Mouse (Mus musculus) gastrocnemius, postnatal 36 days (tissue): ENCODE measurements around the gene Il12rb1. TPM values are rescaled to one million over a fixed set of nuclear protein-coding genes. Genes with fewer than 3 reads are reported as not detected.
A peak's percentile ranks its signal among the peaks of the same experiment; 100 is the strongest.

Experiments
- DNase-seq, 2 experiments: peaks; one replicate each; pipeline ENCODE4 v3.0.0; 2022
- intact Hi-C: fragments of 180-260 bp; cut with DNase I; formaldehyde crosslinking; loops from one replicate; pipeline ENCODE4 v1.15.1; 2025
- total RNA-seq, 2 experiments: library from RNA; stranded (reverse); gene quantifications; 2 replicates each; pipeline ENCODE4 v1.2.3; 2021

The Il12rb1 gene
- total RNA-seq, 2 experiments from 2014 or later = 0.15 TPM; not detected in 1

DNA sequence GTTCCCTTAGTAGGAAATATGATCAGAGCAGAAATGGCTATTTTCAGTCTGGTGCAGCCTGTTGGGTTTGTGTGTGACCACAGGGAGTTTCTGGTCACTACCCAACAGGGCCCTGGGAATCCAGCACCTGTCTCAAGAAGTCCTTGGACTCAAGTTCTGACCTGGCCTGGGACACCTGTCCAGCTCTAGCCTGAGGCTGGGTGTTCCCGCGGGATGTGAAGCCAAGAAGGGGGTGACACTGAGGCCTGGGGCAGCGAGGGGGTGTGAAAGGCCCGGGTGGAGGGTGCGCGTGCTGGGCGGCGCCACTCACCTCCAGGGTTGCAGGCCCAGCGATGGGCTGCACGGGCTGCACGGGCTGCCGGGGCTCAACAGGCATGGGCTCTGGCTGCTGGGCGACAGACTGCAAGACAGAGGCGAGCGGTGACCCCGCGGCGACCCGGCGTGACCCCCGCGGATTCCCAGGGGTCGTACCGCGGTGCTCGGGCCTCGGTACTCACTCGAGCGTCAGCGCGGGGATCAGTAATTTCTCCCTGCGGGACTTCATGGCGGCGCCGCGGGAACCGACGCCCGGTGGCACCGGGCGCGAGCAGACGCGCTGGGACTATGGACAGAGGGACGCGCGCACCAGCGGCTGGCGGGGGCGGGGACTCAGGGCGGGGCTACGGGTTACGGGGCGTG is 11.7 kb upstream of the Il12rb1 start:
- DNase-seq = no peak
- intact Hi-C loops = loop anchor here (10.0 kb wide), 1 partner anchor 678 kb away; no protein-coding TSS in a partner anchor

DNA sequence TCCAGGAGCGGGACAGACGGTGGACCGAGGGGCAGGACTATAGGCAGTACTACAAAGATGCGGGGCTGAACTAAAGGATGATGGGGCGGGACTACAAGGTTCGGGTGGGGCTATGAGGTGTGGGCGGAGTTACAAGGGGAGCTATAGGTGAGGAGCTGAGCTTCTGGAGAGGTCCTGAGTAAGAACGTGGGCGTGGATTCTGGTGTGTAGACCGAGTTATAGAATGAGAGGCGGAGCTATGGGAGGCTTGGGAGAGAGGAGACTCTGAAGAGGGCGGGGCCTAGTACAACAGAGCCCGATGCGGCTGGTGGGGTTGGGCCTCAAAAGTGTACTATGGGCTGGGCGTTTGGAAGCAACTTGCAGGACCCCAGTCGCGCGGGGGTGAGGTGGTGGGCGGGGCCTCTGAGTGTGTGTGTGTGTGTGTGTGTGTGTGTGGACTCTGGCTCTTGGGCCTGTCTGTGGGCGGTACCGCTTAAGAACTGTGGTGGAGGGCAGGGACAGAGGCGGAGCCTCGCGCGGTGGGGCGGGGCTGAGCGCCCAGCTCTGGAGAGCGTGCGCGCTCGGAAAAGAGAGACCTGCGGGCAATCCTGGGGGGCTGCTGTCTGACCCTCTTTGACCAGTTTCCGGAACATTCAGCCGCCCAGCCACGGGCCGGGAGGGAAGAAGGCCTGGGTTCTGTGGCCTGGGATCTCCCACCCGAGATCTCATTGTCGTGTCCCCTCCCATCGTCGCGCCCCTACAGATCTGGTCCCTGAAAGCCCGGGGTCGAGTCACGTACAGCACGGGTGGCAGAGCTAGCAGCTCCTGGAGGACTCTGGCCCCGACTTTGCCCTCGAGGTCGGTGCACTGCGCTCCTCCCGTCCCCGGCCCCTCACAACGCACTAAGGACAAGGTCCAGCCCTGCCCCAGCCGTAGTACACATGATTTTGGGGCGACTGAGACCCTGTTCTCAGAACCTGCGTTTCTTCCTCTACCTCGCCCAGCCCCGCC is 10.9 kb upstream of the Il12rb1 start:
- intact Hi-C loops = loop anchor here (10.0 kb wide), 1 partner anchor 677 kb away; no protein-coding TSS in a partner anchor
- DNase-seq = peak; percentile 83 to 84

GRCm38 (mm10) chr8:70798281-70798680 is 10.0 kb upstream of the Il12rb1 start:
- intact Hi-C loops = loop anchor here (10.0 kb wide), 1 partner anchor 677 kb away; no protein-coding TSS in a partner anchor
- DNase-seq = peak in 1 of 2 experiments; percentile 65

- no peak for DNase-seq
- intact Hi-C loops = no loop called here
These were observed 7.6 kb upstream of the Il12rb1 start for GRCm38 (mm10) chr8:70800648-70801047.

DNA sequence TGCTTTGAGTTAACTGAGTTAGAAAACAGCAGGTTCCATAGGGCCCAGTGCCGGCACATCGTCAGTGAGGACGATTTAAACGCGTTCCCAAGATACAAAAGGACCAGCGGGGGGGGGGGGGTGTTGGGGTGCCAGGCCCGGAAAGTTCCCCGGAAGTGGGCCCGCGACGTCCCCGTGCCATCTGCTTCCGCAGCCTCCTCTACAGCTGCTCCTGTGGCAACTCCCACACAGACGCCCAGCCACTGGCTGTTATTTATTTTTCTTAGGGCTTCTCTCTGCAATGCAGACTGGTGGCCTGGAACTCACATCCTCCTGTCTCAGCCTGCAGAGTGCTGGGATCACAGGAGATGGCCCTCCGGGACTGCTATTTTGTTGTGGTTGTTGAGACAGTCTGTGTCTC is 7.1 kb upstream of the Il12rb1 start:
- intact Hi-C loops = no loop called here
- DNase-seq = no peak

- DNase-seq = no peak
- intact Hi-C loops = no loop called here
These were observed 6.4 kb upstream of the Il12rb1 start for GRCm38 (mm10) chr8:70801830-70802229.

- no peak for DNase-seq
- intact Hi-C loops = no loop called here
These were observed 5.3 kb upstream of the Il12rb1 start for GRCm38 (mm10) chr8:70802786-70803510.

GRCm38 (mm10) chr8:70803761-70804480 is 4.3 kb upstream of the Il12rb1 start:
- peak in 1 of 2 experiments; percentile 55 for DNase-seq
- intact Hi-C loops = no loop called here

GRCm38 (mm10) chr8:70804481-70805206 is 3.6 kb upstream of the Il12rb1 start, which contains the start of gene Mast3:
Mast3 (minus strand) TSS chr8:70805054.
- peak; percentile 75 to 86 for DNase-seq
- intact Hi-C loops = no loop called here

- intact Hi-C loops = no loop called here
- DNase-seq = no peak
These were observed 1.7 kb upstream of the Il12rb1 start for GRCm38 (mm10) chr8:70806541-70806940.

- intact Hi-C loops = no loop called here
- DNase-seq = no peak
These were observed 945 bp upstream of the Il12rb1 start for GRCm38 (mm10) chr8:70807304-70807703.

- intact Hi-C loops = no loop called here
- no peak for DNase-seq
These were observed 879 bp downstream of the Il12rb1 start for GRCm38 (mm10) chr8:70808955-70809701.

GRCm38 (mm10) chr8:70810962-70811680 is 2.9 kb downstream of the Il12rb1 start:
- no peak for DNase-seq
- intact Hi-C loops = loop anchor here (5.0 kb wide), 1 partner anchor 36 kb away; no protein-coding TSS in a partner anchor

DNA sequence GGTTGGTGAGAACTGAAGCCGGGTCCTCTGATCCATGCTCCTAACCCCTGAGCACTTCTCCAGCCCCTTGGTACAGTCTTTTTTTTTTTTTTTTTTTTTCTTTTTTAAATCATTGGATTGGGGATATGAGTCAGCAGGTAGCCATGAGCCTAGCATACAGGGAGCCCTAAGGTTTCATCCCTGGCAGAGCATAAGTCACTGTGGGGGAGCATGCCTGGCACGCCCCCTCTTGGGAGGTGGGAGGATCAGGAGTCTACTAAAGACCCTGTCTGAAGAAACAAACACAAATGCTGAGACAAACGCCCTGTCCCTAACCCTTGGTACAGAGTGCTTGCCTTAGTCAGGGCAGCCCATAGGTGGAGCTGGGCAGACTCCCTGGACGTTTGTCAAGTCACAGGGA is 3.8 kb downstream of the Il12rb1 start:
- intact Hi-C loops = loop anchor here (5.0 kb wide), 1 partner anchor 35 kb away; no protein-coding TSS in a partner anchor
- DNase-seq = no peak

- intact Hi-C loops = loop anchor here (5.0 kb wide), 1 partner anchor 34 kb away; no protein-coding TSS in a partner anchor
- DNase-seq = no peak
These were observed 4.6 kb downstream of the Il12rb1 start for GRCm38 (mm10) chr8:70812885-70813284.

- intact Hi-C loops = no loop called here
- no peak for DNase-seq
These were observed 8.4 kb downstream of the Il12rb1 start for GRCm38 (mm10) chr8:70816679-70817078.

DNA sequence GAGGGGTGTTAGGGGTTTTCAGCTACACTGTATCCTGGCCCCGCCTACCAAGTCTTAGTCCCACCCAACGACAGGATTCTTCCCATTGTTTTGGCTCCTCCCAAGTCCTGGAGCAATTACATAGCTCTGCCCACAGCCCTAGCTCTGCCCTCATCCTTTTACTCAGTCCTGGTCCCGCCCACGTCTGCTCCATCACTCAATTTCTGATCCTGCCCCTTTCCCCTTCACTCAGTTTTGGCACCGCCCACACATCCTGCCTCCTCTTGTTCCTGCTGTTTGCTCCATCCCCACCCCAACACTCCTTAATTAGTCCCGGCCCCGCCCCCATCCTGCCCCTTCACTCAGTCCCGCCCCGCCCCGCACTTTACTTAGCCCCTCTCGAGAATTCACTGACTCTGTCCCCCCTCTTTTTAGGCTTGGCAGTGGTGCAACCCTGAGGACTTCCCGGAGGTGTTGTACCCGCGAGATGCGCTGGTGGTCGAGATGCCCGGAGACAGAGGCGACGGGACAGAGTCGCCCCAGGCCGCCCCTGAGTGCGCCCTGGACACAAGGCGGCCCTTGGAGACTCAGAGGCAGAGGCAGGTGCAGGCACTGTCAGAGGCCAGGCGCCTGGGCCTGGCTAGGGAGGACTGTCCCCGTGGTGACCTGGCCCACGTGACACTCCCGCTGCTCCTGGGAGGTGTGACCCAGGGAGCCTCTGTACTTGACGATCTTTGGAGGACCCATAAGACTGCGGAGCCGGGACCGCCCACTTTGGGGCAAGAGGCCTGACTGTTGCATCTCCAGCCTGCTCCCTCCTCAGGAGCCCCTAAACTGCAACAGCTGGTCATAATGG is 12.1 kb downstream of the Il12rb1 start:
- intact Hi-C loops = no loop called here
- peak in 1 of 2 experiments; percentile 71 for DNase-seq
